Mouse (Mus musculus) frontal cortex, adult (tissue): ENCODE results near the gene Arid1b.

Experiments
- ATAC-seq: cut with Nextera tagmentation; 2 replicates; pipeline ENCODE4 v1.9.2; 2017; ENCODE audit warnings: mild to moderate bottlenecking, moderate library complexity, mixed read lengths; ENCODE audit not compliant: low TSS enrichment

Arid1b gene

DNA sequence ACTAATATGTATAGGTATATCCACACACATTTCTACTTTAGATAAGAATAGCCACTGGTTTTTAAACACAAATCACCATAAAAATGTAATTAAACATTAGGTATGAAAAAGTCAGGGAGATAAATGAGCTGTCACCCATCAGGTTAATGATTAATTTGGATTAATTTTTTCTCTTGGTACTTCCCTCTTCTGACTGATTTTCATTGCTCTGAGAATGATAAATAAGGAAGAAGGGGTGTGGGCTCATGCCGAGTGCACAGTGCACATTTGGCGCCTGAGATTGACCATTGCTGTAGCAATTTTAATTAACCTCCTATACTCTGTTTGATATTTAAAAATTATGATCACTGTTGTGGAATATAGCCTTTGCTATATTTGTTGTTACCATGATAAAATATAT lies 159.3 kb downstream of the Arid1b start:
- ATAC-seq, result no peak

DNA sequence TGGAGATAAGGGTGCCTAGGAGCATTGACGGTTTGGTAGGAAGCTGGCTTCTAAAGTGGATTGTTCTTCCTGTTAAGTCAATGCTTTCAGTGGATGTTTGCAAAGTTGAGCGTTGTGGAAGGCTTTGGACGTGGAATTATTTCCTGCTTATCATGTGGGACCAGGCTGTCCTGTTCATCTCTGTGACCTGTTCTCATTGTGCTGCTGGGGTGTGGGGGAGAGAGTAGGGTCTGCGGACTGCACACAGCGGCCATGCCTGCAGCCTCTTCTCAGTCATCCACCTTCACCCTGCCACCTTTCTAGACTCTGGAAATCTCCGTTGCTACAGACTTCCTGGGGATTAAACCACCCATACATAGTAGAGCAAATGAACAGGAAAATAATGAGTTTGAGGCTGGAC lies 160.2 kb downstream of the Arid1b start:
- ATAC-seq, result no peak

DNA sequence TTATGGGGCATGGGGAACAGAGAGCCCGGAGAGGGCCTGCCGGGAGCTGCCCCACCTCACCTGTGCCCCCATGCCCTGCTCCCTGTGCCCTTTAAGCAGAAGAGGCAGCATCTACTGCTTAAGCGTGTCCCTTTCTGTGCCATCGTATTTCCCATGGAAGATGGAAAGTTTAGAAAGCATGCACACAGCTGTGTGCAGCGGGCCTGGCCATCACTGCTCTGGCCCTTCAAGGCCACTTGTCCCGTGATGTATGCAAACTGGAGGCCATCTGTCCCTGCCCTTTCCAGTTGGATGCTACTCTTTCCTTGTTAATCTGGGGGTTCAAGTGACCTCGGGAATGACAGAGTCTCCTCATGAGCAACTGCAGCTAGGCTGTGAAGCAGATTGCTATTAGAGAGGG lies 163.5 kb downstream of the Arid1b start:
- no peak for ATAC-seq

DNA sequence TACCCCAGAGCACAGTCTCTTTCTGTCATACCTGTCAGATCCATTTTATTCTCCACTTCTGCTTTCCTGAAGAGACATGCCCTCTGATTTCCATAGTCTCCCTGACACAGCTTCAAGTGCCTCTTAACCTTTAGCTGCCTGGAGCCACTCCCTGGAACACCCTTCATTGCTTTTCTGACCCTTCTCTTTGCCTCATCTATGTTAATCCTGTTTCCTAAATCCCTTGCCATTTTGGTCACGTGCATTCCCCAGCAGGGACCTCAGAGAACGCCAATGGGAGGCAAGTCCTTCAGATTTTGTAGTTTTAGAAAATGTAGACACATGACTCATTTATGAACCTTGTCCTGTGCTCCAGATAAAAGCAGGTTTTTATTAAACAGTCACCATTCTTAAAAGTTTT lies 168.4 kb downstream of the Arid1b start:
- ATAC-seq, result no peak

DNA sequence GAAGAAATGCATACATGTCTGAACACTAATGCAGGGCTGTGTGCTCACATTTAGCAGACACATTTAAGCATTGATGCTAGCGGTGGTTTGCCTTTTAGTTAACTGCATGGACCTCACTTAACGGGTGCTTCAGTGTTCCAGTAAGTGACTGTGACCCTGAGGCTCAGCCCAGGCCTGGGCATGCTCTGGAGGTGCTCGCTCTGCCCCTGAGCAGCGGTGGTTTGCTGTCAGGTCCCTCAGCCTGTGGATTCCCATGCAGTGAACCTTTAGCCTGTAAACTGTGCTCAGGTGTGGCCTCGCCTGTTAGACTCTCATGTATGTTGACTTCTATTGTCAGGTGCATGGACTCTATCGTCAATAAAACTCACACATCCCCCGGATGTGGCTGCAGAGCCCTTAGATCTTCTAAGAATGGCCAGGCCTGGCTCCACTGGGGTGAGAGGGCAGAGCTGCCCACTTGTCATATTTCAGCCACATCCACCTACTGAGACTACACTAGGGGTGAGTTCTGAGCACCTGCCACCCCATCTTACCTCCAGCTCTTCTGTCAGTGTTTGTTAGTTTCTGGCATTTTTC lies 169.2 kb downstream of the Arid1b start:
- ATAC-seq, result no peak

DNA sequence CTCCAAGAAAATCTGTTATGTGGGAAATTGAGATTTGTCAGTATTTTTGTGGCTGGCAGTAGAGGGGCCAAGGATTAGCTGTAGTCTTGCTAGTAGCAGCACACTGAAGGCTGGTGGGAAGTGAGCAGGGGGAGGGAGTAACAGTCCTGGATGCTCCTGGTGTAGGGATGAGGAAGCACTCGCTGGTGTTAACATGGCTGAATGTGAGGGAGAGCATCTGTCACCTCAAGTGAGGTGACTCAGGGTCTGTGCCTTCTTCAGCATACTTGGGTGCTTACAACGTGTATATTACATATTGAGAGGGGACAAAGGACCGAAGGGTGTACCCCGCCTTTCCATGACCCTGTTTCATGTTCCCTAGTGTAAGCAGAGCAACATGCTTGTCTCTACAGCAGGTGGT lies 170.7 kb downstream of the Arid1b start:
- ATAC-seq, result no peak

DNA sequence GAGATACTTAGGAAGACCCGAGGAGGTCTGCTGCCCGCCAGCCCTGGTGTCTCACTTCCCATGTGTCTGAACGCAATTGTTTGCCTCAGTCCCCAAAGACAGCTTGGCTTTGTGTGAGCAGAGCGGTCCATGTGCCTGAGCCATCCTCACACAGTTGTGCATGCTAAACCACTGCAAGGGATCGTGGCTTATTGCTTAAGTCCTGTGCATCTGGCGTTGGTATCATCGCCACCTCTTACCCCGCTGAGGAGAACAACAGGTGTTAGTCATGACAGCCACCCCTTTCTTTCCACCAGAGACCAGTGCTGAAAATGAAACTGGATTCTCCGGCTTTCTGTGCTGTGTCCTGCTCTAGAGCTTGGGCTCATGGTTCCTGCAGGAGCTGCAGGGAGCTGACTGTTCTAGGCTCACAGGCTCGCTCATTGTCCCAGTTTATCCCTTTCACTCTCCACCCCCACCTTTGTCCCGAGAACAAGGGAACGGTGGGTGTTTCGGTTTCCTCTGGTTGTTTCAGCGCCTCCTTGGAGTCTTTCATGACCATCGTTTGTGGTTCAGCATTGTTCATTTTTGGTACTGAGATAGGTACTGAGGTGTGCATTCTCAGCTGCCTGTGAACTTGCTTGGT lies 171.2 kb downstream of the Arid1b start:
- peak; percentile 77 for ATAC-seq

DNA sequence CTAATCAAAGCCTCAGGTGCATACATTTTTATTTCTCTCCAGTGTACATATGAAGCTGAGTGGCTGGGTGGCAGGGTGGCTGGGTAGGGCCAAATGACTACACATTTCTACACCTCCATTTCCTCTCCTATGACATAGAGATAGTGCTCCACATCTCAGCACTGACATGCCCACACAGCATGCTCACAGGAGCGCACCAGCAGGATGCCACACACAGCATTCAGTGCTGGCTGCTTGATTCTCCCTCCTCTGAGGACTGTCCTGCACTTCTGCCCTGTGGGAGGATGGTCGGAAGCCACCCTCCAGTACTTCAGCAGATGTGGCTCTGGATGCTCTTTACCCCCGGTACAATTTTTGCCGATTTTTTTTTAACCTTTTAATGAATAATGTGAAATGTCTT lies 172.0 kb downstream of the Arid1b start:
- ATAC-seq, result peak; percentile 52; the same call in 1 of the 2 replicates

DNA sequence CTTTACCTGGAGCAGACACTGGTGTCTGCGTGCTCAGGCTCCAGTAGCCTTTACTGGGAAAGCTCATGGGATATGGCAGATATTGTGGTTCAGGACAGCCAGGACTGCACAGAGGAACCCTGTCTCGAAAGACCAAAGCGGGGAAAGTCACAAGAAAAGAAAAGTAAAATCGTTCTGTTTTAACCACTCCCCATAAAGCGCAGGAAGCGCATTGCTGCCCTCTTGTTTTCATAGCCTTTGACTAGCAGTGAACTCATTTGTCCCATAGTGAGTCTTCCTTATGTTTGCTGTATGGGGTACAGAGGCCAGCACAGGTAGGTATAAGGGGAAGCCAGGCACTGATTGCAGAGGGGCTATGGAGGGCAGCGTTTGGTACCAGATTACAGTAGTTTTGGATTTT lies 173.9 kb downstream of the Arid1b start:
- no peak for ATAC-seq

DNA sequence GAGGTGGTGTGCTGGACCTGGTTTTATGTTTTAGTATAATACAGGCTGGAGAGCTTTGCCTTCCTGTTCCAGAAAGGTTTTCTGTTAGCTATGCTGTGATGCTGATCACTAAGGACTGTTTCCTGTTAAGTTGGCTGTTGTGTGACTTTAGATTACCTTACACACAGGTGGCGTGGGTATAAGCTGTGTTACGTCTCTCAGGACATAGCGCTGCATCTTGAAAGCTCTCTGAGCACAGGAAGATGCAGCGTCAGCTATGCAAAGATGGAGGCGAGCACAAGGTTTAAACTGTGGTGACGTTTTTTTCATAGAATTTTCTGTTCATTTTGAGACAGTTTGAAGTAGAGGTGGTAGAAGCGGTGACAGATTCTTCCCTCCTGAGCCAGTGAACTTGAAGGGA lies 174.5 kb downstream of the Arid1b start:
- no peak for ATAC-seq

DNA sequence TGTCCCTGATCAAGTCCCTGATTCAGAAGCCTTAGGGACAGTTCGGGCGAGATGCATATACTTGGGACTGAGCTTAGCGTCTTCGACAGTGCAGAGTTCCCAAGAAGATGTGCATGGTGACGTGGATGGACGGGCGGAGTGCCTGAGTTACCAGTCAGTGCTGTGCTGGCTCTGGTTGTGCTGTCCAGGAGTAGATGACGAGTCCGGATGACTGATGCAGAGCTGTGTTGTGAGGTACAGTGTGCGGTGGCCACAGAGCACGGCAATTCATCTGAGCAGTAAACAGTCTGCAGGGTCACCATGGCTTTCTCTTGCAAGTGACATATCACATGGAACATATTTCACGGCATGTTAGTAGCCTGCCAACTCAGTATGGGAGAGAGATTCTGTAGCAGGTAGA lies 176.2 kb downstream of the Arid1b start:
- no peak for ATAC-seq

DNA sequence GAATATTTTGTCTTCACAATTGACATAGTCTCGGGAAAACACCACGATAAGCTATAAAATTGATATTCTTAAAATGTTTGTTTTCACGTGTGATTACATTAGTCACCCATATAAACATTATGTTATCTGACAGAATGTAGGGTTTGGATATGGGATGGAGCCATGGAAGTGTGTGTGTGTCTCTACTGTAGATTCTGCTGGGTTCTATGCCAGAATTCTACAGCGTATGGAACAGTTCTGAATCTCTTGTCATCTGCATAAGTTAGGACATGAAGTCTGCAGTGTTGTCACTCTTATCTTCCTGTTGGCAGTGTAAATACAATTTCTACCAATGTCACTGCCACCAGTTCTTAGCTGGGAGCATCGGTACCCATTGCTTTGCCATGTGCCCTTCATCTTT lies 177.3 kb downstream of the Arid1b start:
- ATAC-seq, result no peak

DNA sequence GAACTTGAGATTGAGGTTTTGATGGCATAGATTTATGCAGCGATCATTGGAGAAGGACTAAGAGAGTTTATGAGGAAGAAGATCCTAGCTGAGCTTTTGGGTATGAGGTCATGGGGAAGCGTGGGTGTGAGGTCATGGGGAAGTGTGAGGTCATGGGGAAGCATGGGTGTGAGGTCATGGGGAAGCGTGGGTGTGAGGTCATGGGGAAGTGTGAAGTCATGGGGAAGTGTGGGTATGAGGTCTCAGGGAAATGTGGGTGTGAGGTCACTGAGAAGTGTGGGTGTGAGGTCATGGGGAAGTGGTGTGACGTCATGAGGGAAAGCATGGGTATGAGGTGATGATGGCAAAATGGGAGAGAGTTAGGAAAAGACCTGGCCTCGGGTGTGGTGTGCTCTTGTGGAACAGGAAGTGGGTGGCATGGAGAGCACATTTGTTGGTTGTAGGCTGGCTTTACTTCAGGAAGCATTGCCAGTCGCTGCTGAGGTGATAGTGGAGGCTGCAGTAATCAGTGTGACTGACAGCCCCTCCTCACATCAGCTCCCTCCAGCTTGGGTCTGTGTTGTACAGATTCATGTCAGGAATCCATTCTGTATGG lies 180.4 kb downstream of the Arid1b start:
- ATAC-seq, result no peak

DNA sequence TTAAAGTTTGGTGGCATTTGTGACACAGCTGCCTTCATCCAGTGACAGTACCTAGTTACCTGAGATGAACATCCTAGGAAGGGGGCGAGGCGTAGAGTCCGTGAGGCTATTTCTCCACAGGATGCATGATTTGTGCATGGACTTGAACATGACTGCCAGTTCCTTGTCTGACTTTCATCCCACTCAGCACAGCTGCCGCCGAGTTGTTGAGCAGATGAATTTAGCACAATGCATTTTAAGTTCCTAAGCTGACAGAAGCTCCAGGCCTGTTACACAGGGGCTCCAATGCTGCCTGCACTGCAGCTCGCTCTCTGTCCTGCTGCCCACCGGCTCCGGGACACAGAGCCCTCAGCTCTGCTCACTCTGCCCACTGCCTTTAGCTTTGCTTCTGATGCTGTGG lies 181.4 kb downstream of the Arid1b start:
- peak; percentile 87 for ATAC-seq

DNA sequence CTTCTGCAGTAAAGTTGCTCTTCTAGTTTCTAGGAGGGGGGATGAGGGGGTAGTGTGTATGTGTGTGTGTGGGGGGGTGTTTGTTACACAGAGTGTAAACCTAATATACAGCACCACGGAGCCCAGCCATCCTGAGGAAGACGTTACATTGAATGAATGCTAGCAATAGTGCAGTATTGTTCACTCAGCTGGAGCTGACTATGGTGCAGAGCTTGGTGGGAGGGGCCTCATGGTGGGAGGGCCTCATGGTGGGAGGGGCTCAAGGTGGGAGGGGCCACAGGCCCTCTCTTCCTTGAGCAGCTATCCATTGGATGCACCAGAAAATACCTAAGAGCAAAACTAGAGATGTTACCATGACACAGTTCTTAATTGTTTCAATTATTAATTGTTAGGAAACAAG lies 182.2 kb downstream of the Arid1b start:
- ATAC-seq, result no peak

DNA sequence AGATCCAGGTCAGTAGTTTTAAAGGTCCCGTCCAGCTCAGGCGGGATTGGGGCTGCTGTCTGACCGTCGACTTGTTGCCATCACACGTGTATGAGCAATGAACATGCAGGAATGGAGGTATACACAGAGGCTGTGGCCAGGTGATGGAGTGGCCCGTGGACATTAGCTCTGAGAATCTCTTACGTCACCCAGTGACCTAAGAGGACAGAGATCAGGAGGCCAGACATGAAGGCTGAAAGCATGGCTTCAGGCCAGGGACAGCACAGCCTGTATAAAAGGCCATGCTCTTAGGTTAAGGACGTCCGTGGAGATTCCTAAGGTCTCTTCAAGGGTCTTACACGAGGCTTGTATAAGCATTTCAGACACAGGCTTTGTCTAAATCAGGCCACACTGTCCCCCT lies 184.4 kb downstream of the Arid1b start:
- ATAC-seq, result no peak

DNA sequence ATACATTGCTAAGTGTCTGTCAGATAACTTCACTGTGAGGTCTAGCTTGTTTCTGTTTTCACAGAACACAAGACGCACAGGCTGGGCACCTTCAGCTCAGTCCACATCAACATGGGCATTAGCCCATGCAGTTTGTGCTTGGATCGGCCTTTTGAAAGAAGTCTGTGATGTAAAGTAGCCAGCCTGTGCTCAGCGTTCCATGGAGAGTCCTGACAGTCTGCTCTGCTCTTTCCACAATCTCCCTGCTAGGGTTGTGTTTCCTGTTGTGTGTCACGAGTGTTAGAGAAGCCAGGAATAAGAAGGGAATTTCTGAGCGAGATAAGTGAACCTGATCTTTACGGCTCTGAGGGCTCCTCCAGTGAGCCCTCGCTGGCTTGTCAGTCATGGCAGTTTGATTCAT lies 184.9 kb downstream of the Arid1b start:
- no peak for ATAC-seq

DNA sequence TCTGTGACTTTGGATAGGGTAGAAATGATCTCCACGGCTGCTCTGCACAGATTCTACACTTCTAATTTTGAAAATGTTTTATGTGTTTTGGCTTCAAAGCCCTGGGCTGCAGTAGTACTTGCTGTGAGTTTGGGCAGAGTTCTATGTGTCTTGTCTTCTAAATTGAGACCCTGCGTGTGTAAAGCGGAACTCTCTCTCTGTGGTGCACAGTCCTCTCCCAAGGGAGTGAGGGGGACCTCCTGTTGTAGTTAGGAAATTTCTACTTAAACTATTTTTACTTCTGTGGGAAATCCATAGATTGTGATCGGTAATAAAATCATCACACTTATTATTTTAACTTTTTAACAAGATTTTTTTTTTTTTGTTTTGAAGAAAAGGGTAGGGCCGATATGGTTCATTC lies 185.3 kb downstream of the Arid1b start:
- no peak for ATAC-seq

DNA sequence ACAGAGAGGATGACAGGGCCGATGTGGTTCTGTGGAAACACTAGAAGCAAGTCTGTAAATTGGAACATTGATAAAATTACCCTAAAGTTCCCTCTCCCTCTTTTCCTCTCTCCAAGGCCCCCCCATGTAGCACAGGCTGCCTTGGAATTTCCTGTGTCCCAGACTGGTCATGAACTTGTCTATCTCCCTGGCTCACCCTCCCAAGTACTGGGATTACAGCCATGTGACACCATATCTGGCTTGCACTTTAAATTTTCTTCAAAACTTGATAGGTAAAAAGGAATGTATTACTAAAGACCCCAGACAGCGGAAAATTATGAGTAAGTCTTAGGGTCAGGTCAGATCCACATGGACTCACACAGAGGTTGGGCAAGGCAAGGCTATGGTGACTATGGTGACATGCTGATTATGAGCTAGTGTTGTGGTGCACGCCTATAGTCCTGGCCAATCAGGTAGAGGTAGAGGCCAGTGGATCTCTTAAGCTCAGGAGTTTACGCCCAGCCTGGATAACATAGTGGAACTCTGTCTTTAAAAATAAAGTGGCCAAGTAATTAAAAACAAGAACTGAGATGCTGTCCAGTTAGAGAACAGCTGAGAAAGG lies 185.9 kb downstream of the Arid1b start:
- no peak for ATAC-seq

DNA sequence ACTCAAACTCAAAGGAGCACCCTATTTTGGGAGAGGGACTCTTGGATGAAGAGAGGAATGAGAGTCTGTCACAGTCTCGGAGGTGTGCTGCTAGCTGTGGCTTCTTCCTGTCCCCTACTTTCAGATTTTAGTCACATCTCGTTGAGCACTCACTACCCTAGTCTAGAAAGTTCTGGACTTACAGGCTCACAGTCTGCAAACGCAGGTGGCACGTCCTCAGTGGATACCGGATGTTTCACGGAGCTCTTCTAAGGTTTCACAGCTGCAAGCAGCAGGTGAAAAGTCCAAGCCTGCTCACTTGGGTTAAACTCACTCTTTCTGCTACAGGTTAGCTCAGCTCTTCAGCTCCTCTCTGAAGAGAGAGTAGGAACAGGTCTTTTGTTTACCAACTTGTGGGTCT lies 186.8 kb downstream of the Arid1b start:
- ATAC-seq, result no peak

DNA sequence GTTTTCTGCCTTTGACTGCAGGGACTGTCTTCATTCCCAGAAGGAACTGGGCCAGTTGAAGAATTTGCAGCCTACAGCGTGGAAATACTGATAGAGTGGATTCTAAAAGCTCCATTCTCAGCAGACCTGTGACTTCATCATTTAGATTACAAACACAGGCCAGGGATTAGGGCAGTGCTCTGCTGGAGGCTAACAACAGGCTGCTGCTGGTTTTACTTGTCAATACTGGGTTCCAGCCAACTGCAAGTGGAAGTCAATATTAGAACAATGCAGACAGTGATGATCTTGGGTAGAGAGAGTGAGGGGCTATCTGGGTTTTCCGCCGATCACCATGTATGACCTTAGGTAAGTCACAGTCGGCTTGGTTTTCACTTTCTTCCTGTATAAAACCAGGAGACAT lies 188.4 kb downstream of the Arid1b start:
- no peak for ATAC-seq

DNA sequence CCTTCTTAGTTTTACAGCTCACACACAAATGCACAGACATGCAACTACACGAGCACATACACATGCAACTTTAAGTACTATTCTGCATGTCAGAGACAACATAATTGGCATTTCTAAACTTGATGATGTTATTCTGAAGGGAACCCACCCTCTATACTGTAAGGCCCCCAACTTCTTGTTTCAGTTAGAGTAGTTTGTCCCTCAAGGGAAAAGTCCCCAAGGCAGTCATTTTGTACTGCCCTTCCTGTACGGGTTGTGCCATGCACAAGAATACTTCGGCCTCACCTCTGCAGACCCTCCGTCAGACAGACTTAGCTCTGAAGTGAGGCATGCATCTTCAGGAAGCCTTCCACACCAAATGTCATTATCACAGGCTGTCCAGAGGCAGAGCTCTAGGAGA lies 191.4 kb downstream of the Arid1b start:
- no peak for ATAC-seq

DNA sequence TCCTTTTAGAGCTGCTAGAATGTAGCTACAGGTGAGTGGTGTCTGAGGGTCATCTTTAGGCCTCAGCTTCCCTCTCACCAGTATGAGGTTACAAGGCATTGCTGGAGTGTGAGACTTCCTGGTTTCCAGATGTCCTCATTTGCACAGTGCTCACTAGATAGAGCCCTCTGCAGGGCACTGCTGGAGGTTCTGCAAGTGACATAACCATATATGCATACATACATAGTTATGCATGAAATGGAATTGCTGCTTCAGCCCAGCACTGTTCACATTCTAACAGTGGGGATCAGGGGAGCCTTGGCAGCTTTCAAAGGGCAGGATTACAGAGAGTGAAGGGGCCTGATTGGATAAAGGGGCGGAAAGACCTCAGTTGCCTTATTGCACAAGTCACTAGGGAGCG lies 193.4 kb downstream of the Arid1b start:
- no peak for ATAC-seq
